11 mouse cellular contexts compared by ENCODE assay signal in genomic region chr2:104559591-104560380, GRCm38 (mm10).
"Had no signal": no experiment of that assay in that cellular context is flagged by ENCODE, and none has a peak within 500 bp of the region (broad histone marks: within the 10 kb centered on the region; RNA-seq: fewer than 3 reads in every experiment).

No protein-coding gene starts in this region.

- H3K36me3 ChIP-seq: liver, embryonic 12.5 days; midbrain, embryonic 13.5 days; neural tube, embryonic 12.5 days; stomach, embryonic 15.5 days had no signal

- H3K27ac ChIP-seq: liver, embryonic 12.5 days; midbrain, embryonic 13.5 days; neural tube, embryonic 12.5 days; stomach, embryonic 15.5 days had no signal

- H3K9ac ChIP-seq: liver, embryonic 12.5 days; lung, embryonic 14.5 days; midbrain, embryonic 13.5 days; neural tube, embryonic 12.5 days; stomach, embryonic 15.5 days had no signal

- H3K4me1 ChIP-seq: liver, embryonic 12.5 days; neural tube, embryonic 12.5 days; stomach, embryonic 15.5 days had no signal

- DNase-seq: kidney, postnatal 10 days; left cerebral cortex, postnatal 4 days; lung, embryonic 14.5 days; lung, postnatal 10 days; right cerebral cortex, postnatal 14 days; thymus, adult 2 months; thymus, postnatal 25 days had no signal

- H3K27me3 ChIP-seq: liver, embryonic 12.5 days; midbrain, embryonic 13.5 days; neural tube, embryonic 12.5 days; stomach, embryonic 15.5 days had no signal

- H3K9me3 ChIP-seq: liver, embryonic 12.5 days; midbrain, embryonic 13.5 days; neural tube, embryonic 12.5 days; stomach, embryonic 15.5 days had no signal

- H3K4me3 ChIP-seq: liver, embryonic 12.5 days; midbrain, embryonic 13.5 days; neural tube, embryonic 12.5 days; stomach, embryonic 15.5 days had no signal
